Mouse (Mus musculus): ENCODE measurements at regions not wholly inside any gene's neighbourhood (a gene's known extent, or its start where the extent isn't known, plus 50 kb on each side); places are given as distances from the start of the nearest gene placed in this dataset.

GRCm38 (mm10) chr8:65208791-65209190 lies 79.4 kb upstream of the BC030870 start:
- no peak for DNase-seq (ENCODE audit: low spot score in 2 of 2)

GRCm38 (mm10) chr8:65206202-65206601 lies 76.8 kb upstream of the BC030870 start:
- DNase-seq (ENCODE audit: low spot score in 2 of 2) = no peak

- DNase-seq (ENCODE audit: low spot score in 2 of 2) = peak; percentile 4 to 6
These were observed 65.3 kb upstream of the BC030870 start for GRCm38 (mm10) chr8:65194656-65195055.

- no peak for DNase-seq (ENCODE audit: low spot score in 2 of 2)
These were observed 64.9 kb upstream of the BC030870 start for GRCm38 (mm10) chr8:65194231-65194630.

DNA sequence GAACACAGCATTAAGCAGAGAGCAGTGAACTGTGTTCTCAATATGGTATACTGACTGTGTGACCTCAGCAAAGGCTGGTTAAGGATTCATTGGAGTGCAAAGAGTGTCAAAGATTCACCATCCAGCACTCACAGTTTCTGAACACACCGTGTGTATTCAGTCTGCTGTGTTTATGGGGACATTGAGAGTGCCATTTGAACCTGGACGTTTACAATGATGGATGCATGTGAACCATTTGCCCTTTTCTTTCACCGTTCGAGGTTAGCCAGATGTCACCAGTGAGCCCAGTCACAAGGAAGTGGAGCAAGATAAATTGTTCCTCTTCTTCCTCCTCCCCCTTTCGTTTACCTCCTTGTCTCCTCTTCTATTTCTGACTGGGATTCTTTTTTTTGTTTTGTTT lies 53.0 kb upstream of the BC030870 start:
- DNase-seq (ENCODE audit: low spot score in 2 of 2) = no peak

DNA sequence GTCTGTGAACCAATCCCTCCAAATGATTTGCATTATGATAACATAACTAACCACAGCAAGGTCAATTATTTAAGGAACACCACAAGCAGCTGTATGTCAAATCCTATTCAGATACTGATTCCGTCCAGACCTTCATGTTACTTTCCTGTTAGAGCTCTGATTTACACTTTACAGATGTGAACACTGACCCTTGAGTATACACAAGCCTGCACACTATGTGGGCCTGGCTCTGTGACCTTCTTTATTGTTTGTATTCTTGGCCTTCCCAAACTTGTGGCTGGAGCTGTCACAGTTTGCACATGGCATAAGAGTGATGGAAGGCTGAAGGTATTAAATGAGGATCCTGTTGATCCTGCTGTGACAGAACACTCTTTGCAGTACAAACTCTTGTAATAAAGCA lies 51.1 kb upstream of the BC030870 start:
- no peak for DNase-seq (ENCODE audit: low spot score in 2 of 2)
